Mouse (Mus musculus) 3134 (cell line): Measurements from ENCODE around the gene Apol9b.
"Not testable (repeated sequence)": the region's sequence is repeated elsewhere in the genome, so short reads cannot be mapped to it uniquely, and the experiment has no call there.

Experiments used
- DNase-seq: peaks from one replicate; pipeline ENCODE4 v3.0.0-alpha.2; 2011; ENCODE audit warnings: low spot score; ENCODE audit not compliant: insufficient read length; ENCODE audit errors: extremely low read depth

Apol9b gene

GRCm38 (mm10) chr15:77728739-77729138, at the start of gene Apol9b:
Gene Apol9b (plus strand): TSS chr15:77729039.
- DNase-seq: not testable (repeated sequence)

- DNase-seq: peak; percentile 9
Measured at GRCm38 (mm10) chr15:77683944-77684343, 44.9 kb upstream of the Apol9b start.

GRCm38 (mm10) chr15:77691532-77692311, 37.1 kb upstream of the Apol9b start:
- DNase-seq: not testable (repeated sequence)

- DNase-seq: peak; percentile 33
Measured at GRCm38 (mm10) chr15:77694687-77695295, 34.0 kb upstream of the Apol9b start.

GRCm38 (mm10) chr15:77698656-77699055, 30.2 kb upstream of the Apol9b start, which contains the start of gene Apol7e:
Gene Apol7e (plus strand): TSS chr15:77698857.
- DNase-seq: not testable (repeated sequence)

- not testable (repeated sequence) for DNase-seq
Measured at GRCm38 (mm10) chr15:77705306-77705705, 23.5 kb upstream of the Apol9b start.

GRCm38 (mm10) chr15:77708936-77709335, 19.9 kb upstream of the Apol9b start:
- DNase-seq: peak; percentile 56

- peak; percentile 28 for DNase-seq
Measured at GRCm38 (mm10) chr15:77718240-77718639, 10.6 kb upstream of the Apol9b start.

GRCm38 (mm10) chr15:77721509-77721908, 7.3 kb upstream of the Apol9b start:
- DNase-seq: not testable (repeated sequence)

GRCm38 (mm10) chr15:77724208-77724911, 4.5 kb upstream of the Apol9b start:
- not testable (repeated sequence) for DNase-seq

- peak; percentile 55 for DNase-seq
Measured at GRCm38 (mm10) chr15:77725393-77726020, 3.3 kb upstream of the Apol9b start.

- DNase-seq: peak; percentile 40
Measured at GRCm38 (mm10) chr15:77727139-77727538, 1.7 kb upstream of the Apol9b start.

- DNase-seq: peak; percentile 25
Measured at GRCm38 (mm10) chr15:77727745-77728144, 1.1 kb upstream of the Apol9b start.

GRCm38 (mm10) chr15:77731605-77732004, 2.8 kb downstream of the Apol9b start:
- no peak for DNase-seq

- not testable (repeated sequence) for DNase-seq
Measured at GRCm38 (mm10) chr15:77732851-77733250, 4.0 kb downstream of the Apol9b start.

- DNase-seq: peak; percentile 71
Measured at GRCm38 (mm10) chr15:77733380-77733779, 4.5 kb downstream of the Apol9b start.

GRCm38 (mm10) chr15:77733903-77734302, 5.1 kb downstream of the Apol9b start:
- not testable (repeated sequence) for DNase-seq

- no peak for DNase-seq
Measured at GRCm38 (mm10) chr15:77740511-77741297, 11.9 kb downstream of the Apol9b start.

GRCm38 (mm10) chr15:77741556-77741955, 12.7 kb downstream of the Apol9b start:
- peak; percentile 67 for DNase-seq

- DNase-seq: no peak
Measured at GRCm38 (mm10) chr15:77744632-77745031, 15.8 kb downstream of the Apol9b start.
